Mouse (Mus musculus) thymus, postnatal 14 days (tissue): ENCODE results near the gene Olfr341.

Source experiments
- DNase-seq: peaks from one replicate; pipeline ENCODE4 v3.0.0; 2021

The Olfr341 gene

GRCm38 (mm10) chr2:36482368-36482767, at the start of gene Olfr341:
Olfr341 (minus strand) TSS chr2:36482468.
- no peak for DNase-seq

- no peak for DNase-seq
Measured at GRCm38 (mm10) chr2:36524698-36525097, 42.4 kb upstream of the Olfr341 start, which contains the start of gene Olfr342. Olfr342 (plus strand) TSS chr2:36524998.

GRCm38 (mm10) chr2:36473634-36474033, 8.6 kb downstream of the Olfr341 start:
- DNase-seq: no peak

DNA sequence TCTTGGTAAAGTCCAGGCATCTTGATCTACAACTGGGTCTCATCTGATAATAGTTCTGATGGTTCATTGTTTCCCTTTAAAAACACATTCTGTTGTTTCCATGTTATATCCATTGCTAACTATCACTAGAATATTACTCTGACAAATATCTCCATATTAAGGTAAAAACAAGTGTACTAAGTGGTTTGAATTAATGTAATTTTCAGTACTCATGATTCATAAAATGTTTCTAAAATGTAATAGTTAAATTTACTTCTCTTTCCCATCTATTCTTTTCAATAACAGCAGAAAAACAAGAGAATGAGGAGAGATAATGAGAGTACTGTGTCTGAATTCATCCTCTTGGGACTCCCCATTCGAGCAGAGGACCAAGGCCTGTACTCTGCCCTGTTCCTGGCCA, 30.0 kb downstream of the Olfr341 start, which contains the start of gene Olfr340:
Gene Olfr340 (plus strand): TSS at position 301 of the 400 bp plus-strand sequence.
- no peak for DNase-seq
